Mouse (Mus musculus) layer of hippocampus, adult 9-10 months (tissue): ENCODE measurements around the gene Pmel.
A peak's percentile ranks its signal among the peaks of the same experiment; 100 is the strongest.

Source experiments
- DNase-seq: peaks from one replicate; pipeline ENCODE4 v3.0.0; 2022; ENCODE audit warnings: low spot score

The Pmel gene

GRCm38 (mm10) chr10:128748252-128748864, 44.4 kb downstream of the Pmel start:
- peak; percentile 54 for DNase-seq
